Mouse (Mus musculus) kidney, postnatal 14 days (tissue): Measurements from ENCODE around the gene Gm21860.
A peak's percentile ranks its signal among the peaks of the same experiment; 100 is the strongest.
"Not testable (repeated sequence)": the region's sequence is repeated elsewhere in the genome, so short reads cannot be mapped to it uniquely, and the experiment has no call there.

Experiments
- DNase-seq: peaks from one replicate; pipeline ENCODE4 v3.0.0; 2022; ENCODE audit warnings: mixed read lengths

The Gm21860 gene

GRCm38 (mm10) chrY:90754721-90755120 is at the start of gene Gm21860:
Gm21860 (minus strand) TSS chrY:90754821.
- not testable (repeated sequence) for DNase-seq

GRCm38 (mm10) chrY:90784438-90784837 is 29.8 kb upstream of the Gm21860 start, which contains the start of gene Gm47283:
Gm47283 (plus strand) TSS chrY:90784738.
- not testable (repeated sequence) for DNase-seq

GRCm38 (mm10) chrY:90745256-90745655 is 9.4 kb downstream of the Gm21860 start:
- DNase-seq, result not testable (repeated sequence)

- peak; percentile 96 for DNase-seq
Observed at GRCm38 (mm10) chrY:90744381-90744981, 10.1 kb downstream of the Gm21860 start.

GRCm38 (mm10) chrY:90743811-90744220 is 10.8 kb downstream of the Gm21860 start:
- no peak for DNase-seq

- peak; percentile 28 for DNase-seq
Observed at GRCm38 (mm10) chrY:90743053-90743810, 11.4 kb downstream of the Gm21860 start.

GRCm38 (mm10) chrY:90742261-90743052 is 12.2 kb downstream of the Gm21860 start:
- DNase-seq, result peak; percentile 12

- peak; percentile 60 for DNase-seq
Observed at GRCm38 (mm10) chrY:90741452-90742260, 13.0 kb downstream of the Gm21860 start.

- DNase-seq, result peak; percentile 30
Observed at GRCm38 (mm10) chrY:90741006-90741405, 13.6 kb downstream of the Gm21860 start.

- peak; percentile 46 for DNase-seq
Observed at GRCm38 (mm10) chrY:90740013-90740561, 14.5 kb downstream of the Gm21860 start.

- DNase-seq, result peak; percentile 52
Observed at GRCm38 (mm10) chrY:90739531-90740012, 15.0 kb downstream of the Gm21860 start.

- DNase-seq, result peak; percentile 56
Observed at GRCm38 (mm10) chrY:90738841-90739530, 15.6 kb downstream of the Gm21860 start.

- no peak for DNase-seq
Observed at GRCm38 (mm10) chrY:90738431-90738680, 16.3 kb downstream of the Gm21860 start.

- no peak for DNase-seq
Observed at GRCm38 (mm10) chrY:90737606-90738430, 16.8 kb downstream of the Gm21860 start.

GRCm38 (mm10) chrY:90736217-90737000 is 18.2 kb downstream of the Gm21860 start:
- not testable (repeated sequence) for DNase-seq

GRCm38 (mm10) chrY:90735181-90735895 is 19.3 kb downstream of the Gm21860 start:
- DNase-seq, result not testable (repeated sequence)

- DNase-seq, result peak; percentile 45
Observed at GRCm38 (mm10) chrY:90734334-90734696, 20.3 kb downstream of the Gm21860 start.

- not testable (repeated sequence) for DNase-seq
Observed at GRCm38 (mm10) chrY:90733656-90734333, 20.8 kb downstream of the Gm21860 start.
